Mouse (Mus musculus) natural killer cell, adult 2 months (primary cell): ENCODE results near the gene Egfr.

Source experiments
- DNase-seq, 2 experiments: peaks; one replicate each; pipeline ENCODE4 v3.0.0; 2022; ENCODE audit warnings: low spot score in 2 of 2

The Egfr gene

GRCm38 (mm10) chr11:16752007-16752348, at the start of gene Egfr:
Gene Egfr (plus strand): TSS chr11:16752203.
- no peak for DNase-seq

GRCm38 (mm10) chr11:16703221-16703620, 48.8 kb upstream of the Egfr start:
- no peak for DNase-seq

DNA sequence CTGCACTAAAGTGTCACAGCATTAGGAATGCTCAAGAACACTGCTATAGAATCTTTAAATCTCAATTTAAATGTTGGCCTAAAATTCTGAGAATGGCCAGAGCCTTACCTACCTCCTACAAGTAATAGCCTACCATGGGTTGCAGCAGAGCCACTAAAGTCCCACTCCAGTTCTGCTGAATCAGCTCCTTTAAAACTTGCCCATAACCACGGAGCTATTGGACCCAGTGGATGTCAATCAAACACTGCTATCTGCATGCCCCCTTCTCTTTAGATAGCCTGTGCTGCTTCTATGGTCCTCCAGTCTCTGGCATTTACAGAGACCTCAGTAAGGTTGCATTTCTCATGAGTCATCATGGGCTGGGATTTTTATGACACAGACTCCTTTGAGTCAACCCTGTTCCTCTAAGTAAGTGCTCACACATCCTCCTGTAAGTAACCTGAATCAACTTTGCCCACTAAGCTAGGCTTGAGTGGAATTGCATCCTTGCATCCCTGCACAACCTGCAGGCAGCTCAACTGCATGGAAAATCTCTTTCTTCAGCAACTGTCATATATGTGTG, 16.8 kb upstream of the Egfr start:
- DNase-seq = no peak

GRCm38 (mm10) chr11:16737323-16737722, 14.7 kb upstream of the Egfr start:
- DNase-seq = no peak

GRCm38 (mm10) chr11:16738691-16739090, 13.3 kb upstream of the Egfr start:
- no peak for DNase-seq

- DNase-seq = no peak
These were observed 12.8 kb upstream of the Egfr start for GRCm38 (mm10) chr11:16739155-16739554.

DNA sequence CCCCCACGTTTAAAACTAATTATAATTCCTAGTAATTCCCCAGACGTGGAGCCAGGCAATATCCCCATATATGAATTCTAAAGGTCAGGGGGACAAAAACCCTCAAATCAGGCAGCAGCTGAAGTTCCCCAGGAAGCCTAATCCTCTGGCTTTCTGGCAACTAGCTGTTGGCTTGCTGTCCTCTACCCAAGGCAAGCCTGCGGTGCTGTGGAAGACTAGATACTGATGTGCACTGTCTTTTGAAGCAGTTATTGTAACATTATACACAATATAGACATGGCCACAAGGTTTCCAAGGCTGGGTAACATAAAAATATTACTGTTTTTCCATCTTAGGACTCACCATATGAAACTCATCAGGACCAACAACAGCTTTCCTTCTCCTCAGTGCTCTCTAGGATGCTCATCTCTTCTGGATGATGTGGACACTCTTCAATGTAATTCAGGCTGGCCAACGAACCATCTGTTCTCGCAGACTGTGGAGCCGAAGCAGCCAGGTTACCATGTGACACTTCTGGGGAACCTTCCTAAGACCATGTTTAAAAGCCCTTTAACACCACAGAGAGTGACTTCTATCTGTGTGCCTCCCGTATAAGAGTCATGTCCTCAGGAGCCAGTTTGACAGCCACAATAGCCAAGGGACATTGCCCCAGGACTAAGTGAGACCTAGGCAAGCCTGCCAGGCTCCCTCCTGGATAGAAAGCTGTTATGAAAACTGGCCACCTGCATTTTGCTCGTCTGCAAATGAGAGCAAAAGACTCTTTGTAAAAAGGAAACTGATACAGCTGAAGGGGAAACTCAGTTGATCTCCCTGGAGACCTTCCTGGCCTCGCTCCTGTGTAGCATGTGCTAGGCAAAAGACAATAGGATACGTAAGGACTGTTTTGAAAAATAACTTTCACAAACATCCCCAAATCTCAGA, 11.1 kb upstream of the Egfr start:
- DNase-seq = no peak

DNA sequence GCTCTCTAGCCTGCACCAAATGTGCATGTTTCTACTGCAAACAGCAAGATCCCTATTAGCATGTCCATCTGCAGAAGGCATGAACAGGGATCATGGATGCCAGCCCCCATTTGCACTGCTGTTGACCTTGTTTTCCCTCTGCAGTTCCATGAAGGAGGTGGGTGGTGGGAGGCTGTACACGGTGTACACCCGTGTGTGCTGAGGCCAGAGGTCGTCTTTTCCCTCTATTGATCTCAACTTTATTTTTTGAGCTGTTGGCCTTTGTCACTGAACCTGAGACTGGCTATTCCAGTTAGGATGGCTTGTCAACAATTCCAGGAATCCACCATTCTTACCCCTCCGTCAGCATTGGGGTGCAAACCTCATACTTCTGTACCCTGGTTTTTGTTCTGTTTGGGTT, 9.8 kb upstream of the Egfr start:
- no peak for DNase-seq

GRCm38 (mm10) chr11:16742821-16743220, 9.2 kb upstream of the Egfr start:
- no peak for DNase-seq

- no peak for DNase-seq
These were observed 483 bp upstream of the Egfr start for GRCm38 (mm10) chr11:16751457-16751982.

DNA sequence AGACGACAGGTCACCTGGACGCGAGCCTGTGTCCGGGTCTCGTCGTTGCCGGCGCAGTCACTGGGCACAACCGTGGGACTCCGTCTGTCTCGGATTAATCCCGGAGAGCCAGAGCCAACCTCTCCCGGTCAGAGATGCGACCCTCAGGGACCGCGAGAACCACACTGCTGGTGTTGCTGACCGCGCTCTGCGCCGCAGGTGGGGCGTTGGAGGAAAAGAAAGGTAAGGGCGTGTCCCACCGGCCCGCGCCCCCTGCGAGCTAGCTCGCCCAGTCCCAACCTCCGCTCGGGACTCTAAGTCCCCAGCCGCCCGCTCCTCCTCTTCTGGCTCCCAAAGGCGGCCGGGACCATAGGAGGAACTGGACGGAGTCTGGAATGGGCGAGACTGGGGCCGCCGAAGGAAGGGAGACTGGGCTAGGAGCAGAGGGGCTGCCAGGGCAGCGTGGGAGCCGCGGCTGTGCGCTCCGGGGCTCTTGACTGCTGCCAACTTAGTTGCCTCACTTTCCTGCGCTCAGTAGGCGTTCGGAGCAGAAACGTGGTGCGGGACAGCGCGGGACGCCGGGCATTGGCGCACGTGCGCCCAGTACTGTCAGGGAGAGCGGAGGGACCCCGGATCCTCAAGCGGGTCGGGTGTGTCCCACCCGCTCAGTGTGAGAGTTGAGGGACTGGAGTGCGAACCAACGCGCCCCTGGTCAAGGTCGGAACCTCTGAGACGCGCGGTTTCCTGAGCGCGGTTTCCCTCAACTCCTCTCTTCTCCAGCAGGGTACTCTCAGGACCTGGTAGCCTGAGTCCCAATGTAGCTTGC, 548 bp downstream of the Egfr start:
- DNase-seq = no peak

GRCm38 (mm10) chr11:16753154-16754040, 1.4 kb downstream of the Egfr start:
- DNase-seq = no peak

- DNase-seq = no peak
These were observed 7.9 kb downstream of the Egfr start for GRCm38 (mm10) chr11:16759930-16760329.

- DNase-seq = no peak
These were observed 9.2 kb downstream of the Egfr start for GRCm38 (mm10) chr11:16761184-16761583.

- no peak for DNase-seq
These were observed 14.2 kb downstream of the Egfr start for GRCm38 (mm10) chr11:16766038-16766815.

DNA sequence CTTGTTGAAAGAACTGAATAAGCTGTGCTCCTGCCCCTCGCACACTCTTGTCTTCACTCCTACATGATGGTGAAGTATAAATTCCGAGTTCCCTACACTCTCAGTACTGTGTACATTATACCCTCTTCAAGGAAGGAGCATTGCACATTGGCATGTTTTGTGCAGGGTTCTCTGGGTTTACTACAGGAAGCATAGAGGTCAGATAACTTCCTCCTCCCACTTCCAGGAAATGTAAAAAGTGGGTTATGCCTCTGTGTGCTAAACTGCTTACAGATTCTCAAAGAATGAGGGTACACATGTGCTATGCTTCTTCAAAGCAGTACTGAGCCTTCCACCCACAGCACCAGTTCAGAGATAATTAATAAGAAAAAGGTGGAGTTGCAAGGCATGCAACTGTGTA, 16.0 kb downstream of the Egfr start:
- DNase-seq = no peak

- no peak for DNase-seq
These were observed 17.3 kb downstream of the Egfr start for GRCm38 (mm10) chr11:16769276-16769675.

DNA sequence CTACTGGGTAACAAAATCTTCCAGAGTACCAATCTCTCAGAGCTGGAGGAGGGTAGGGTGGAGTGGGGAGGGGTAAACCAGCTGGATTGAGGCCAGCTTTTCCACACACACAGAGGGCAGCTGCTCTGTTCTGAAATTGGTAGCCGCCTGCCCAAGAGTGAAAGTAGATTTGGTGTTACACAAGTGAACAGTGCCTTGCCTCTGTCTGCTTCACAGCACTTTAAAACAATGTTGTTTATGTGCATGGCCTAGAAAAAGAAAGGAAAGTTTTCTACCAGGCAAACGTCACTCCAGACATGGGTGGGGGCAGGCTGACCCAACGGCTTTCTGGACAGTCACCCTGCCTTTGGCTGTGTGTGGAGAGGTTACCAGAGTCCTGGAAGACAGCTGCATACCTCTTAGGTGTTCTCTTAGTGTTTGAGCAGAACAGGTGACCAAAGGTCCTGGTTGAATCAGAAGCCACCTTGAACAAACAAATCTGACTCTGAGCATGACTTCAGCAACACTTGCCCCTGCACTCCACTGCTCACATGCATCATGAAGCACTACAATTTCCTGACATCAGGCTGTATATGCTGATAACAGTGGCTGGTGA, 17.8 kb downstream of the Egfr start:
- DNase-seq = no peak

DNA sequence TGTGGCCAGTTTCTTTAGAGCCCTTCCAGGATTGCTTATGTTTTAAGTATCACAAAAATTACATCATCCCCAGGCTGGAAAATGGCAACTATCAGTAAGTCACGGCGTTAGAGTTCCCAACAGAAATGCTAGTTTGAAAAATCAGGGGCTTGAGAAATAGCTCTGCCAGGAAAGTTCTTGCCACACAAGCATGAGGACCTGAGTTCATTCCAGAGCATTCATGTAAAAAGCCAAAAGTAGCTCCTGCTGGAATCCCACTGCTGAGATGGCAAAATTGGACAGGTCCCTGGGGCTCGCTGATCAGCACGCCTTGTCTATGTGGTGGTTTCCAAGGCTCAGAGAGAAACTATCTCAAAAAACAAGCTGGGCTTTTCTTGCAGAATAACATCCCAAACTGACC, 19.0 kb downstream of the Egfr start:
- no peak for DNase-seq

DNA sequence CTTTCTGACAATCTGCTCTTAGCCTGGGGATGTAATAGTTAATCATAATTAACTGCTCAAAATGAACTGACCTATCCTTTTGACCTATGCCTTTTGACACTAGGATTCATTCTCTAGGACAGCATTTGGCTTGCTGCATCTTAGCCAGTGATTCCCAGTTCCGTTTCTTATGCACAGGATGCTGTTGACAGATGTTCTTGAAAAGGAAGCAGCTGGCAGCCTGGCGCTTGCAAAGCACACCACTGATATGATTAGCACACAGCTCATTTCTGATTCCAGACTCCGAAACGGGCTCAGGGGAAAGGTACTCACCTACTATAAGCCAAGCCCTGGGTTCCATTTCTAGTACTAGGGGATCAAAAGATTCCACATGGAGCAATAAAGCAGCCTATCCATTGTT, 20.7 kb downstream of the Egfr start:
- no peak for DNase-seq
